Mouse (Mus musculus) cerebellum, adult 2 months (tissue): ENCODE measurements at regions not wholly inside any gene's neighbourhood (a gene's known extent, or its start where the extent isn't known, plus 50 kb on each side); places are given as distances from the start of the nearest gene placed in this dataset.

Experiments
- CTCF ChIP-seq: fragments of 200-500 bp; IDR thresholded peaks from 2 replicates; pipeline ENCODE4 v1.5.1; 2011; ENCODE audit warnings: low read depth, mild to moderate bottlenecking, control low read depth, low read length, moderate library complexity, borderline replicate concordance; ENCODE audit not compliant: insufficient read depth
- POLR2A ChIP-seq: fragments of 200-500 bp; IDR thresholded peaks from 2 replicates; pipeline ENCODE4 v1.6.1; 2011; ENCODE audit warnings: low read length, control low read depth, borderline replicate concordance; ENCODE audit not compliant: insufficient read depth

GRCm38 (mm10) chr15:19360650-19361049 lies 541.9 kb downstream of the Cdh10 start:
- TF ChIP-seq CTCF (0 out of 2 replicates have a peak, but pooled peaks have one; percentile 9), POLR2A (no peak)
